Mouse (Mus musculus): Measurements from ENCODE around the gene Tap1.
A peak's percentile ranks its signal among the peaks of the same experiment; 100 is the strongest.

Gene Tap1

GRCm38 (mm10) chr17:34237741-34238140, 50.4 kb downstream of the Tap1 start:
- no peak for DNase-seq

GRCm38 (mm10) chr17:34238706-34239105, 51.4 kb downstream of the Tap1 start, which contains the start of gene H2-Ob:
Gene H2-Ob, plus strand, starts transcription at chr17:34238903.
- DNase-seq: peak; percentile 41 to 53

- DNase-seq: peak; percentile 30 to 32
Observed at GRCm38 (mm10) chr17:34239601-34240041, 52.3 kb downstream of the Tap1 start.

GRCm38 (mm10) chr17:34240366-34240765, 53.0 kb downstream of the Tap1 start:
- DNase-seq: no peak

GRCm38 (mm10) chr17:34240916-34241315, 53.6 kb downstream of the Tap1 start:
- DNase-seq: peak in 1 of 2 experiments; percentile 2

- no peak for DNase-seq
Observed at GRCm38 (mm10) chr17:34244656-34245055, 57.3 kb downstream of the Tap1 start.

Measured in spleen, adult 18-20 months (tissue).